Mouse (Mus musculus): ENCODE results near the gene Olfr1290.
A peak's percentile ranks its signal among the peaks of the same experiment; 100 is the strongest.

Gene Olfr1290

GRCm38 (mm10) chr2:111493729-111494128 lies at the start of gene Olfr1290:
Olfr1290 (minus strand) TSS chr2:111493829.
- no peak for DNase-seq

DNA sequence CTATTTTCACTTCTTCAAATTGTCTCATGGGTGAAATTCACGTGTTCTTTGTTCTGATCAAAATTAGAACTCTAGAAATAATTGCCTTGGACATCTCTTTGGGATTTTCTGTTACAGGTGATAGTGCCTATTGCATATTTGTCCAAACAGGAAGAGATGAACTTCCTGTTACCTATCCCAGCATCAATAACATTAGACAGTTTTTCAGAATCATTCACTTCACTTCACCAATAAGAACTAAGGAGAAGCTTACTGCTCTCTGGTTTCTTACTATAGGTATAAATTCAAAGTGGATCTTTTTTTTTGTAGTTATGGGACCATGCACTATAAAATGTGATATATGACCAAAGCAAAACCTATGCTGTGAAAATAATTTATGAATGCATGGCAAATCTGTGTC lies 46.6 kb upstream of the Olfr1290 start, which contains the start of gene Olfr1294:
Gene Olfr1294, minus strand, starts transcription at position 101 of the 400 bp plus-strand sequence.
- DNase-seq: no peak

DNA sequence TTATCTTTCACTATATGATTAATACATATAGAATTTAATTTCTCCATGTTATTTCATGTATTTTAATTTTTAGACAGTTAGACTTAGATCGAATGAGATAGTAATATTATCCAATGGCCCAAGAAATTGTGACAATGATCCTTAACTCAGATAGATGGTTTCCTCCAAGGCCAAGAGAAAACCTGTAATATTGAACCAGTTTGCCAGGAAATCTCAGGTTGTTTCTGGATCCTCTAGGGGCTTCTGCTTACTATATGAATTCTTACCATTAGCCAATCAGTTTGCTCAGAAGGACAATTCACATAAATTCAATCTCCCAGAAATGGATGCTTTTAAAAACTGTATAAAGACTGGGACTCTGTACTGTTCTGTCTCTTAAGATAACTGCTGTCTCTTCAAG lies 31.3 kb upstream of the Olfr1290 start, which contains the start of gene Olfr1293-ps:
Gene Olfr1293-ps, plus strand, starts transcription at position 301 of the 400 bp plus-strand sequence.
- DNase-seq: no peak

- DNase-seq: peak; percentile 74
Measured at GRCm38 (mm10) chr2:111517451-111517850, 23.8 kb upstream of the Olfr1290 start.

DNA sequence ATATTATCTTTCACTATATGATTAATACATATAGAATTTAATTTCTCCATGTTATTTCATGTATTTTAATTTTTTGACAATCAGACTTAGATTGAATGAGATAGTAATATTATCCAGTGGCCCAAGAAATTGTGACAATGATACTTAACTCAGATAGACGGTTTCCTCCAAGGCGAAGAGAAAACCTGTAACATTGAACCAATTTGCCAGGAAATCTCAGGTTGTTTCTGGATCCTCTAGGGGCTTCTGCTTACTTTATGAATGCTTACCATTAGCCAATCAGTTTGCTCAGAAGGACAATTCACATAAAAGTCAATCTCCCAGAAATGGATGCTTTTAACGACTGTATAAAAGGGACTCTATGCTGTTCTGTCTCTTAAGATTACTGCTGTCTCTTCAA lies 3.3 kb upstream of the Olfr1290 start, which contains the start of gene Olfr1291-ps1:
Gene Olfr1291-ps1, plus strand, starts transcription at position 301 of the 400 bp plus-strand sequence.
- no peak for DNase-seq

GRCm38 (mm10) chr2:111480519-111480918 lies 13.1 kb downstream of the Olfr1290 start, which contains the start of gene Olfr1289:
Olfr1289 (plus strand) TSS chr2:111480819.
- no peak for DNase-seq

- DNase-seq: no peak
Measured at GRCm38 (mm10) chr2:111473801-111474200, 19.8 kb downstream of the Olfr1290 start, which contains the start of gene Olfr1288. Olfr1288 (plus strand) TSS chr2:111474101.

GRCm38 (mm10) chr2:111448842-111449241 lies 44.8 kb downstream of the Olfr1290 start, which contains the start of gene Olfr1287:
Olfr1287 (plus strand) TSS chr2:111449142.
- DNase-seq: no peak

Measured in heart, adult 11 months (tissue).